Mouse (Mus musculus): Measurements from ENCODE around the gene Ifnz. TPM values are rescaled to one million over a fixed set of nuclear protein-coding genes. Genes with fewer than 3 reads are reported as not detected.
"Not testable (repeated sequence)": the region's sequence is repeated elsewhere in the genome, so short reads cannot be mapped to it uniquely, and the experiment has no call there.

The Ifnz gene
- total and polyA plus RNA-seq, 3 experiments: not detected

DNA sequence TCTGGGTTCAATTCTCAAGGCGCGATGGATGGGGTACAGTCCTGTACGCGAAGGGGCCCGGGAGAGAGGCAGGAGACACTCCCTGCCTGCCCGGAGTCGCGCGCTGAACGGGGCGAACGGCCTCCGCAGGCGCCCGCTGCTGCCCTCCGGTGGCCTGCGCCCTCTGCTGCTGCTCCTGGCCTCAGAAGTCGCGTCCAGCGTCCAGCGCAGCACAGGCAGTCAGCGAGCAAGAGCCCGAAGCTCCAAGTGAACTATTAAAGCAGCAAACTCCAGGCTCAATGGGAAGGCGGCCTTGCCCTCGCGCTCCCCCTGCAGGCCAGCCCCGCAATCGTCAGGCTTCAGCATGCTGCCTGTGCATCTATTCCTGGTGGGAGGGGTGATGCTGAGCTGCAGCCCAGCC is 21.5 kb upstream of the Ifnz start:
- DNase-seq: peak; percentile 84 to 89
- WGBS: 1% methylated on average over 23 of the region's 28 CpGs
- H3K27ac ChIP-seq: peak overlapping the region; percentile 40; the same call in 1 of the 2 replicates
- H3K36me3 ChIP-seq (ENCODE audit: control insufficient read depth, insufficient read depth, low read length); intact Hi-C loops (cut with DNase I); H3K79me2 ChIP-seq (replicated peaks; ENCODE audit: control insufficient read depth, insufficient read depth, low read length); H3K4me3 ChIP-seq; H3K4me1 ChIP-seq (ENCODE audit: control insufficient read depth, insufficient read depth, low read length); H3K27me3 ChIP-seq (ENCODE audit: control insufficient read depth, insufficient read depth, low read length): not testable (repeated sequence)
- H3K9ac ChIP-seq (ENCODE audit: low read depth, low read length): peak overlapping the region; percentile 43; the same call in 1 of the 2 replicates
- TF ChIP-seq POLR2A (IDR thresholded peaks at IDR 0.05; ENCODE audit: insufficient read depth, low read depth, low read length) (peak; percentile 80), CTCF (IDR thresholded peaks at IDR 0.05) (peak; percentile 69)

DNA sequence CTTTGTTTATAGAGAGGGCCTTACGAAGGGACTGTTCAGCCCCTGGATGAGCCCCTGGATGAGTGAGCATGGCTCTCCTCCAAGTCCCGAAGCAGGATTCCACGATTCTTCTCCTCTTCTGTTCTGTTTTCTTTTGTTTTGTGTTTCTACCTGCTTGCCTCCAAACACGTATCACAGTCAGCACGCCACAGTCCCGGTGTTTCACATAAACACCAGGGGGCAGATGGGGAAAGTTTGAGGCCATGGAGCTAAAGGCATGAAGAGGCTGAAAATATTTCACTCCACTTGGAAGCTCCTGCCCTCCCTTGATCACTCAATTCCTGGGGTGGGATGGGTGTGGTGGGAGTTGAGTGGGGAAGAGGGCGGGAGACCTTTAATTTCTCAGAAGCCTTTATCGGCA is 20.2 kb upstream of the Ifnz start:
- H3K36me3 ChIP-seq (ENCODE audit: control insufficient read depth, insufficient read depth, low read length); H3K9ac ChIP-seq (ENCODE audit: low read depth, low read length); H3K27me3 ChIP-seq (ENCODE audit: control insufficient read depth, insufficient read depth, low read length); H3K4me3 ChIP-seq; H3K27ac ChIP-seq; intact Hi-C loops (cut with DNase I); H3K4me1 ChIP-seq (ENCODE audit: control insufficient read depth, insufficient read depth, low read length); H3K79me2 ChIP-seq (replicated peaks; ENCODE audit: control insufficient read depth, insufficient read depth, low read length): not testable (repeated sequence)
- WGBS: 67% methylated on average over 6 of the region's 8 CpGs
- peak; percentile 31; the same call in 1 of the 2 replicates for TF ChIP-seq CTCF (IDR thresholded peaks at IDR 0.05)
- peak; percentile 60 to 72 for DNase-seq

DNA sequence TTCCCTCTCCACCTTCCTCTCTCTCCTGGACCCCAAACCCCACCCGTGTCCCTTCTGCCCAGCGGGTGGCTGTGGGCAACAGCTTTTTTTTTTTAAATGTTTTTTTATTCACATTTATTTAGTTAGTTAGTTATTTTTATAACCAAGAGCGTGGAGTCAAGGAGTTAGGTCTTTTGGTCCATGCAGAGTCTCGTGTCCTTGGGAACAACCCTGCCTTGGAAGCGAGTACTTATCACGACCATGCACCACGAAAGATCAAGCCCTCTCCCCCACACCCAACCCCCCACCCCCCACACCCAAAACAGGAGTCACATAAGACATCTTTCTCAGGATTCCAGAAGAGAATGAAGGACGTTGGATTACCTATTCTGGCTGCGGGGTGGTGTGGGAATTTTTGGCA is 19.6 kb upstream of the Ifnz start:
- peak in 1 of 2 experiments; percentile 43 for DNase-seq
- intact Hi-C loops (cut with DNase I); H3K36me3 ChIP-seq (ENCODE audit: control insufficient read depth, insufficient read depth, low read length); H3K27ac ChIP-seq; H3K4me3 ChIP-seq; H3K79me2 ChIP-seq (replicated peaks; ENCODE audit: control insufficient read depth, insufficient read depth, low read length); H3K27me3 ChIP-seq (ENCODE audit: control insufficient read depth, insufficient read depth, low read length); H3K4me1 ChIP-seq (ENCODE audit: control insufficient read depth, insufficient read depth, low read length); H3K9ac ChIP-seq (ENCODE audit: low read depth, low read length): not testable (repeated sequence)
- 41% methylated on average over 9 of the region's 9 CpGs for WGBS

DNA sequence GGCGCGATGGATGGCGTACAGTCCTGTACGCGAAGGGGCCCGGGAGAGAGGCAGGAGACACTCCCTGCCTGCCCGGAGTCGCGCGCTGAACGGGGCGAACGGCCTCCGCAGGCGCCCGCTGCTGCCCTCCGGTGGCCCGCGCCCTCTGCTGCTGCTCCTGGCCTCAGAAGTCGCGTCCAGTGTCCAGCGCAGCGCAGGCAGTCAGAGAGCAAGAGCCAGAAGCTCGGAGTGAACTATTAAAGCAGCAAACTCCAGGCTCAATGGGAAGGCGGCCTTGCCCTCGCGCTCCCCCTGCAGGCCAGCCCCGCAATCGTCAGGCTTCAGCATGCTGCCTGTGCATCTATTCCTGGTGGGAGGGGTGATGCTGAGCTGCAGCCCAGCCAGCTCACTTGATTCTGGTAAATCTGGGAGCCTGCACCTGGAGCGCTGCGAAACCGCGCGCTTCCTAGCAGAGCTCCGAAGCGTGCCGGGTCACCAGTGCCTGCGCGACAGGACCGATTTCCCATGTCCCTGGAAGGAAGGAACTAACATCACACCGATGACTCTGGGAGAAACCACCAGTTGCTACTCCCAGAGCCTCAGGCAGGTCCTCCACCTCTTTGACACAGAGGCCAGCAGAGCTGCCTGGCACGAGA is 18.4 kb upstream of the Ifnz start:
- H3K27ac ChIP-seq; H3K36me3 ChIP-seq (ENCODE audit: control insufficient read depth, insufficient read depth, low read length); H3K27me3 ChIP-seq (ENCODE audit: control insufficient read depth, insufficient read depth, low read length); H3K4me1 ChIP-seq (ENCODE audit: control insufficient read depth, insufficient read depth, low read length); H3K9ac ChIP-seq (ENCODE audit: low read depth, low read length); intact Hi-C loops (cut with DNase I); H3K4me3 ChIP-seq; H3K79me2 ChIP-seq (replicated peaks; ENCODE audit: control insufficient read depth, insufficient read depth, low read length): not testable (repeated sequence)
- WGBS: 4% methylated on average over 40 of the region's 42 CpGs
- peak; percentile 72 to 81 for DNase-seq
- TF ChIP-seq POLR2A (IDR thresholded peaks at IDR 0.05; ENCODE audit: insufficient read depth, low read depth, low read length) (peak; percentile 71; the same call in 1 of the 2 replicates), EP300 (IDR thresholded peaks at IDR 0.05; ENCODE audit: insufficient read depth, low read depth, low read length) (0 out of 2 replicates have a peak, but pooled peaks have one; percentile 30), CTCF (IDR thresholded peaks at IDR 0.05) (peak; percentile 71)

DNA sequence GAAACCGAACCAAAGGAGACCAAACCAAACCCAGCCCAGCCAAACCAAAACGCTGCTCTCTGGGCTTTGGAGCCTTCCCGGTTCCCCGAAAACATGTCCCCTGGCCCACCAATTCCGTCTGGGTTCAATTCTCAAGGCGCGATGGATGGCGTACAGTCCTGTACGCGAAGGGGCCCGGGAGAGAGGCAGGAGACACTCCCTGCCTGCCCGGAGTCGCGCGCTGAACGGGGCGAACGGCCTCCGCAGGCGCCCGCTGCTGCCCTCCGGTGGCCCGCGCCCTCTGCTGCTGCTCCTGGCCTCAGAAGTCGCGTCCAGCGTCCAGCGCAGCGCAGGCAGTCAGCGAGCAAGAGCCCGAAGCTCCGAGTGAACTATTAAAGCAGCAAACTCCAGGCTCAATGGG is 8.4 kb upstream of the Ifnz start, which contains the start of gene Gm13290:
Gene Gm13290, plus strand, starts transcription at position 301 of the 400 bp plus-strand sequence.
- intact Hi-C loops (cut with DNase I); H3K4me1 ChIP-seq (ENCODE audit: control insufficient read depth, insufficient read depth, low read length); H3K9ac ChIP-seq (ENCODE audit: low read depth, low read length); DNase-seq; H3K36me3 ChIP-seq (ENCODE audit: control insufficient read depth, insufficient read depth, low read length); H3K79me2 ChIP-seq (replicated peaks; ENCODE audit: control insufficient read depth, insufficient read depth, low read length); H3K27ac ChIP-seq; H3K27me3 ChIP-seq (ENCODE audit: control insufficient read depth, insufficient read depth, low read length); H3K4me3 ChIP-seq: not testable (repeated sequence)
- WGBS: no CpG with 5 or more reads among the region's 32 CpGs

DNA sequence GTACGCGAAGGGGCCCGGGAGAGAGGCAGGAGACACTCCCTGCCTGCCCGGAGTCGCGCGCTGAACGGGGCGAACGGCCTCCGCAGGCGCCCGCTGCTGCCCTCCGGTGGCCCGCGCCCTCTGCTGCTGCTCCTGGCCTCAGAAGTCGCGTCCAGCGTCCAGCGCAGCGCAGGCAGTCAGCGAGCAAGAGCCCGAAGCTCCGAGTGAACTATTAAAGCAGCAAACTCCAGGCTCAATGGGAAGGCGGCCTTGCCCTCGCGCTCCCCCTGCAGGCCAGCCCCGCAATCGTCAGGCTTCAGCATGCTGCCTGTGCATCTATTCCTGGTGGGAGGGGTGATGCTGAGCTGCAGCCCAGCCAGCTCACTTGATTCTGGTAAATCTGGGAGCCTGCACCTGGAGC is 5.3 kb upstream of the Ifnz start, which contains the start of gene Gm13289:
Gene Gm13289, plus strand, starts transcription at position 301 of the 400 bp plus-strand sequence.
- H3K4me3 ChIP-seq; H3K27ac ChIP-seq; H3K4me1 ChIP-seq (ENCODE audit: control insufficient read depth, insufficient read depth, low read length); H3K27me3 ChIP-seq (ENCODE audit: control insufficient read depth, insufficient read depth, low read length); DNase-seq; H3K9ac ChIP-seq (ENCODE audit: low read depth, low read length); intact Hi-C loops (cut with DNase I); H3K36me3 ChIP-seq (ENCODE audit: control insufficient read depth, insufficient read depth, low read length); H3K79me2 ChIP-seq (replicated peaks; ENCODE audit: control insufficient read depth, insufficient read depth, low read length): not testable (repeated sequence)
- no CpG with 5 or more reads among the region's 29 CpGs for WGBS

DNA sequence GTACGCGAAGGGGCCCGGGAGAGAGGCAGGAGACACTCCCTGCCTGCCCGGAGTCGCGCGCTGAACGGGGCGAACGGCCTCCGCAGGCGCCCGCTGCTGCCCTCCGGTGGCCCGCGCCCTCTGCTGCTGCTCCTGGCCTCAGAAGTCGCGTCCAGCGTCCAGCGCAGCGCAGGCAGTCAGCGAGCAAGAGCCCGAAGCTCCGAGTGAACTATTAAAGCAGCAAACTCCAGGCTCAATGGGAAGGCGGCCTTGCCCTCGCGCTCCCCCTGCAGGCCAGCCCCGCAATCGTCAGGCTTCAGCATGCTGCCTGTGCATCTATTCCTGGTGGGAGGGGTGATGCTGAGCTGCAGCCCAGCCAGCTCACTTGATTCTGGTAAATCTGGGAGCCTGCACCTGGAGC is 2.4 kb upstream of the Ifnz start, which contains the start of gene Gm13272:
Gene Gm13272, plus strand, starts transcription at position 301 of the 400 bp plus-strand sequence.
- H3K4me1 ChIP-seq (ENCODE audit: control insufficient read depth, insufficient read depth, low read length); H3K27me3 ChIP-seq (ENCODE audit: control insufficient read depth, insufficient read depth, low read length); DNase-seq; intact Hi-C loops (cut with DNase I); H3K27ac ChIP-seq; H3K36me3 ChIP-seq (ENCODE audit: control insufficient read depth, insufficient read depth, low read length); H3K4me3 ChIP-seq; H3K9ac ChIP-seq (ENCODE audit: low read depth, low read length); H3K79me2 ChIP-seq (replicated peaks; ENCODE audit: control insufficient read depth, insufficient read depth, low read length): not testable (repeated sequence)
- WGBS: no CpG with 5 or more reads among the region's 29 CpGs

DNA sequence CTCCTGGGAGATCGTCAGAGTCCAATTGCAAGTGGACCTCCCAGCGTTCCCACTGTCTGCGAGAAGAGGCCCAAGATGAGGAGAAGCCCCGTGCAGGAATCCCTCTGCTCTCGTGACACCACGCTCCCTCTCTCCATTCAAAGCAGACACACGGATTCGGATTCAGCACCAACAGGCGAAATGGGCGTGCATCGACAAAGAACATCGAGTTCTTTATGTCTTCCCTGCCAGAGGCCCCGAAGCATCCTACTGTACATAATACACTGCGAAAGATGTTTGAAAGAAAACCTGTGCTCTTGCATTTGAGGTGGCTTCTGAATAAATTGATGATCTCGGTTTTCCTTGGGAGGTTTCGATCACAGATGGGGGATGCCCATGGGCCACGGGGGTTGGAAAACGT is 1.6 kb upstream of the Ifnz start:
- H3K4me3 ChIP-seq; intact Hi-C loops (cut with DNase I); H3K36me3 ChIP-seq (ENCODE audit: control insufficient read depth, insufficient read depth, low read length); H3K27me3 ChIP-seq (ENCODE audit: control insufficient read depth, insufficient read depth, low read length); H3K27ac ChIP-seq; H3K4me1 ChIP-seq (ENCODE audit: control insufficient read depth, insufficient read depth, low read length); H3K79me2 ChIP-seq (replicated peaks; ENCODE audit: control insufficient read depth, insufficient read depth, low read length); H3K9ac ChIP-seq (ENCODE audit: low read depth, low read length): not testable (repeated sequence)
- 51% methylated on average over 16 of the region's 18 CpGs for WGBS
- peak in 1 of 2 experiments; percentile 13 for DNase-seq
